Mouse (Mus musculus) cerebellum, adult (tissue): ENCODE data around the gene Polr2l.

Source experiments
- ATAC-seq: cut with Nextera tagmentation; 2 replicates; pipeline ENCODE4 v1.9.2; 2017; ENCODE audit warnings: mild to moderate bottlenecking, moderate library complexity, mixed read lengths; ENCODE audit not compliant: insufficient number of reproducible peaks, low FRiP score, low TSS enrichment

Gene Polr2l

DNA sequence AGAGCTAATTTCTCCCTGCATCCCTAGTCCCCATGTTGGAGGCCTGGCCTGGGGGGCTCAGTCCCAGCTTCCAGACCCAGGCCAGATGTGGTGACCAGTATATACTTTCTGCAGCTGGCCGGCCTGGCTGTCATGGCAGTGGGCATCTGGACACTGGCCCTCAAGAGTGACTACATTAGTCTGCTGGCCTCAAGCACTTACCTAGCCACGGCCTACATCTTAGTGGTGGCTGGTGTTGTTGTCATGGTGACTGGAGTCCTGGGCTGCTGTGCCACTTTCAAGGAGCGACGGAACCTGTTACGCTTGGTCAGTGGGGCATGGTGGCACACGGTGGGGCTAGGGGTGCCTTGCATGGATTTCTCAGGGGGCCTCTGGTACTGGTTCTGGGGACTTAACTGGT lies 5.6 kb downstream of the Polr2l start:
- ATAC-seq = no peak

- ATAC-seq = peak; percentile 31; the same call in 1 of the 2 replicates
These were observed 6.3 kb downstream of the Polr2l start for GRCm38 (mm10) chr7:141468522-141469211.

DNA sequence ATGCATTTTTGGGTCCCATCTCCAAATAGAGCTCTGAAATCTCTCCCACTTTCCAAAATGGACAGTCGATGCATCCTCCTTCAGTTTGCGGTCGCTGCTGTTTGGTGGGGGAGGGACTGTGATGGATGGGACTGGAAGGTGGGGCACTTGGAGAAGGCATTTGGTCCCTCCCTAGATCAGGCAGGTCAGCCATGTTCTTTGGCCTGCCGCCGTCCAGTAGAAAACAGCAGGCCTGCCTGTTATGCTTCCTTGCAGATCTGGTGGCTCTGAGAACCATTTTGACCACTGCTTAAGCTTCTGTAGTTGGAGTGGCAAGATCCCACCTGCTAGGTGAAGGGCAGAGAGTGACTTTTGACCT lies 6.8 kb downstream of the Polr2l start:
- no peak for ATAC-seq

- ATAC-seq = 0 out of 2 replicates have a peak, but pooled peaks have one; percentile 10
These were observed 7.5 kb downstream of the Polr2l start, which contains the start of gene Cd151 for GRCm38 (mm10) chr7:141467230-141468030. TSS of gene Cd151 (plus strand) at chr7:141467392.

DNA sequence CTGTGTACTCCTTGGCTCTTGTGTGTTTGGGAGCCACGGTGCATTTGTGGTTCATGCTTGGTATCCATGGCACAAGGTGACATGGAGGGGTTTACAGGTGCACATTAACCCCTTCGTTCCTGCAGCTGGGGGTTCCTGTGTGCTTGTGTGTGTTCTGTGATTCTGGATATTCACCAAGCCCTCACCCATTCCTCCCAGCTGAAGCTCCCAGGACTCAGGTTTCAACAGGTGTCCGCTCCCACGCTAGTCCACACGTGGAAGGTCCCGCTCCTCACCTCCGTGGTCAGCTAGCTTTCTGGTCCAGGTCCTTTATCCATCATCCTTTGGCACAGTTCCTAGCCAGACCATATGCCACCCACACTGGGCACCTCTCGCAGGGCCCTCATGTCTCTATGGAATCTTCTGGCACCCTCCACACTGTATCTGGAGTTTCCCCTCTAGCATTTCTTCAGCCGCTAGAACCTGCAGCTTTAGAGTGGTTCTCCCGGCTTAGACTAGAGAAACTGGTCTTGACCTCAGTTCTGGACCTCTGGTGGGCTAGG lies 8.3 kb downstream of the Polr2l start:
- ATAC-seq = no peak

GRCm38 (mm10) chr7:141466045-141466394 lies 8.9 kb downstream of the Polr2l start:
- ATAC-seq = no peak

- ATAC-seq = no peak
These were observed 9.4 kb downstream of the Polr2l start for GRCm38 (mm10) chr7:141465388-141466044.

DNA sequence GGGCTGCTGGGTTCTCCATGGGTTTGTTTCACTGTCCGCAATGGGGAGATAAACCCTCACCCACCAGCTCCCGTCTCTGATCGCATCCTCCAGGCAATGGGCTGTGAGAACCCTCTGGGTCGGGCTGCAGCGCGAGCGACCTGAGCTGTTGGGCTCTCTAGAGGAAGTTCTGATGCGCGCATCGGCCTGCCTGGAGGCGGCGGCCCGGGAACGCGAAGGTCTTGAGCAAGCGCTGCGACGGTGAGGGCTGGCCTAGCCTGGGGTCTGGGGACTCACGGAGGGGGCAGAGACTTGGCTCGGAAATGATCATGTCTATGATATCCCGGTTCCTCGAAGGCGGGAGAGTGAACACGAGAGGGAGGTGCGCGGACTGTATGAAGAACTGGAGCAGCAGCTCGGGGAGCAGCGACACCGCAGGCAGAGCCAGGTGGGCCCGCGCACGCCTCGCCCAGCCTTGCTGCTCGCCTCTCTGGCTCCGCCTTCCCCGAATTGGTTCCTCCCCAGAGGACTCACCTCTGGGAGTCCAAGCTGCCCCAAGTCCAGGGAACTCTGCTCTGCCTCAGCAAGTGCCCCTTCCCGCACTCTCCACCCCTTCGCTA lies 10.2 kb downstream of the Polr2l start:
- ATAC-seq = no peak

GRCm38 (mm10) chr7:141463824-141464602 lies 10.9 kb downstream of the Polr2l start:
- ATAC-seq = no peak

DNA sequence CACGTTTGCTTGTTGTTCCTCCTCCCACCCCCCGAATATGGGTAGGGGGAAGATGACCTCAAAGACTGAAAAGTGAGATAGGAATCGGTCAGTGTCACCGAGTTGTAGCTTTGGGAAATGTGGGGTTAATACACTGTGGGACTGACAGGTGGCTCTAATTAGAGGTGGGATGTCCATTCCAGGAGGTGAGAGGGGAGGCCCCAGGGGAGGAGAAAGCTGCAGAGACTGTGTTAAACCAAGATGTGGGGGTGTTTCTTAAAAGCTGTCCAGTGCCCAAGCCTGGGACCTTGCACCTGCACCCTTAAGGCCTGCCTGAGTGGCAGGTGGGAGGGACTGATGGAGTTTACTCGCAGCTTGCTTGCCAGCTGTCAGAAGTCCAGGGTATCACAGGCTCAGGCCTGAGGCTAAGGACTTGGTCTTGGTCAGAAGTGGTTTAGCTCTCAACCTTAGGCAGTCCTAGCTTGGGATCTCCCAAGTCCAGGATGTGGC lies 12.6 kb downstream of the Polr2l start:
- no peak for ATAC-seq

- no peak for ATAC-seq
These were observed 13.2 kb downstream of the Polr2l start for GRCm38 (mm10) chr7:141461521-141462332.

GRCm38 (mm10) chr7:141460391-141461113 lies 14.4 kb downstream of the Polr2l start, which contains the start of gene Cracr2b:
TSS of gene Cracr2b (plus strand) at chr7:141461094.
- ATAC-seq = no peak

DNA sequence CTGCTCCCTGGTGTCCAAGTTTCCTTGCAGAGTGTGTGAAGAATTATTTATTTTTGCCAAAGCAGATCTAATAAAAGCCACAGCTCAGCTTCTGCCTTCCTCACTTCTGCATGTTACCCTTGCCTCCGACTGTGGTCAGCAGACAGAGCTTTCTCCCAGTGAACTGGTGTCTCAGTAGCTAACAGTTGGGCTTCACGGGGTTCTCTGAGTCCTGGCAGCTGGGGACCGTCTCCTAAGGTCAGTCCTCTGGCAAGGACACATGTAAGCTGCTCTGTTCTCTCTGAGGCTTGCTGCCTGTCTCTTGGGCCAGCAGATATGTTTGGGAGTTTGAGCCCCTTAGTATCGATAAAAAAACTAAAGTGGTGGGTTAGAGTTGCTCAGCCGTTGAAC lies 14.9 kb downstream of the Polr2l start:
- ATAC-seq = no peak

DNA sequence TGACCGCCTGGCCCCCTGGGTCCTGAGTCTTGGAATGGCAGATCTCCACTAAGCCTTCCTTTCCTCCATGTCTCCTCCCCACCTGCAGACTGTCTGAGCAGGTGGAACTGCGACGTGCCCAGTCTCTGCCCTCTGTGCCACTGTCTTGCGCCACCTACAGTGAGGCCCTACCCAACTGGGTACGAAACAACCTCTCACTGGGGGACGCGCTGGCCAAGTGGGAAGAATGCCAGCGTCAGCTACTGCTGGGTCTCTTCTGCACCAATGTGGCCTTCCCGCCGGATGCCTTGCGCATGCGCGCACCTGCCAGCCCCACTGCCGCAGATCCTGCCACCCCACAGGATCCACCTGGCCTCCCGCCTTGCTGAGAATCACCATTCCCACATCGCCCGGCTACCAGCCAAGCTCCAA lies 15.6 kb downstream of the Polr2l start:
- peak; percentile 2; the same call in 1 of the 2 replicates for ATAC-seq

- no peak for ATAC-seq
These were observed 16.3 kb downstream of the Polr2l start for GRCm38 (mm10) chr7:141458661-141459060.

GRCm38 (mm10) chr7:141457986-141458660 lies 16.8 kb downstream of the Polr2l start:
- ATAC-seq = no peak

- ATAC-seq = no peak
These were observed 17.7 kb downstream of the Polr2l start for GRCm38 (mm10) chr7:141457236-141457635.

- ATAC-seq = no peak
These were observed 18.2 kb downstream of the Polr2l start for GRCm38 (mm10) chr7:141456739-141457138.
